Mouse (Mus musculus): ENCODE results near the gene Spred3.
A peak's percentile ranks its signal among the peaks of the same experiment; 100 is the strongest.

DNA sequence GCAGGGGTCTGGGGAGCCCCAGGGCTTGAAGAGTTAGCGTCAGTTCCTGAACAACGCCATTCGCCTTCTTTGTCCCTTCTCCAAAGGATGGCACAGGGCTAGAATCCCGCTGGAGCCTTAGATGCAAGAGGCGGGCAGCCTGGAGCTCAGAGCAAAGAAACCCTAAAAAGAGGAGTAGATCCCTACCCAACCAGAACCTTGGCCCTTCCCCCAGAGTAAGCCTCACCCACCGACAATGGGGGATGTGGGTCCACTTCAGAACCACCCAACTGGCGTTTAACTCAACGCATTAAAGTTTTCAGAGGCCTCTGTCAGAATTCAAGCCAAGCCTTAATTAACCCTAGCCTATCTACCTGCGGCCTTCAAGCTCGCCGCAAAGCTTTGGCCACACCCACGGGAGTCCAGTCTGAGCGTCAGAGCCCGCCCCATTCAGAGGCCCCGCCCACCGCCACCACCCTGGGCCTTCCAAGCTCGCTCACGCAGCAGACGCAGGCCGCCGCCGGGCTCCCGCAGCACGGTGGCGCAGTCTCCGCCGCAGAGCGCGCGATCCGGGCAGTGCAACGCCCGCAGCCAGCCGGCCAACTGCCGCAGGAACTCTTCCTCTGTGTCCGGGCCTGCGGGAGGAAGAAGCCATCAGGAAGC lies 14.9 kb downstream of the Spred3 start:
- no peak; the same call in 1 of the 2 replicates for TF ChIP-seq UBTF (IDR thresholded peaks at IDR 0.05; ENCODE audit: low read depth, low read length)
- TF ChIP-seq CTCF (conservative IDR thresholded peaks at IDR 0.05 in 1 of 2, IDR thresholded peaks at IDR 0.05 in 1 of 2; ENCODE audit: low read depth in 2 of 2, low read length in 2 of 2) = no peak
- TF ChIP-seq POLR2A (IDR thresholded peaks at IDR 0.05; ENCODE audit: low read depth, low read length) = peak; percentile 76
- no peak for TF ChIP-seq EP300 (IDR thresholded peaks at IDR 0.05; ENCODE audit: low read length)
